Mouse (Mus musculus) embryonic facial prominence, embryonic 11.5 days (tissue): Measurements from ENCODE around the gene Arid2. TPM values are rescaled to one million over a fixed set of nuclear protein-coding genes. Genes with fewer than 3 reads are reported as not detected.
A peak's percentile ranks its signal among the peaks of the same experiment; 100 is the strongest.

Experiments used
- ATAC-seq: fragments of 200-750 bp; cut with Nextera tagmentation; replicated peaks from 2 replicates; pipeline ENCODE4 v1.8.0; 2017; ENCODE audit warnings: low read depth; ENCODE audit not compliant: insufficient number of reproducible peaks, low FRiP score, low TSS enrichment
- DNase-seq: peaks from one replicate; pipeline ENCODE4 v3.0.0-alpha.2; 2015; ENCODE audit warnings: low spot score
- H3K27ac ChIP-seq: fragments of 300-500 bp; sonication (generic); replicated peaks from 2 replicates; pipeline ENCODE4 v1.5.1; 2014; ENCODE audit warnings: mild to moderate bottlenecking, low read depth, low read length, control low read depth
- H3K27me3 ChIP-seq: fragments of 300-500 bp; sonication (generic); 2 replicates; pipeline ENCODE4 v1.6.1; 2014; ENCODE audit warnings: mild to moderate bottlenecking, low read length, moderate library complexity, mixed read lengths; ENCODE audit not compliant: control insufficient read depth, insufficient read depth
- H3K36me3 ChIP-seq: fragments of 300-500 bp; sonication (generic); replicated peaks from 2 replicates; pipeline ENCODE4 v1.6.1; 2014; ENCODE audit warnings: low read depth, mild to moderate bottlenecking, low read length, moderate library complexity, mixed read lengths; ENCODE audit not compliant: control insufficient read depth, insufficient read depth
- H3K4me1 ChIP-seq: fragments of 300-500 bp; sonication (generic); 2 replicates; pipeline ENCODE4 v1.6.1; 2014; ENCODE audit warnings: low read length, mixed read lengths; ENCODE audit not compliant: control insufficient read depth, insufficient read depth
- H3K4me2 ChIP-seq: fragments of 300-500 bp; sonication (generic); 2 replicates; pipeline ENCODE4 v1.6.1; 2014; ENCODE audit warnings: low read depth, mild to moderate bottlenecking, control low read depth, low read length, moderate library complexity
- H3K4me3 ChIP-seq: fragments of 300-500 bp; sonication (generic); 2 replicates; pipeline ENCODE4 v1.5.1; 2014; ENCODE audit warnings: low read depth, low read length, control low read depth
- H3K9ac ChIP-seq: fragments of 300-500 bp; sonication (generic); replicated peaks from 2 replicates; pipeline ENCODE4 v1.6.1; 2014; ENCODE audit warnings: mild to moderate bottlenecking, control low read depth, low read length
- H3K9me3 ChIP-seq: fragments of 300-500 bp; sonication (generic); replicated peaks from 2 replicates; pipeline ENCODE4 v1.6.1; 2016; ENCODE audit warnings: mild to moderate bottlenecking, low read length, inconsistent platforms, mixed read lengths; ENCODE audit not compliant: control insufficient read depth
- WGBS: fragments of 180-500 bp; shearing (Covaris S2); extraction: QIAGEN DNeasy Blood & Tissue Kit; methylation state at CpG from one replicate; pipeline ENCODE4 v1.1.7; 2014; 5-methylcytosine and 5-hydroxymethylcytosine counted together
- polyA plus RNA-seq: library from polyadenylated mRNA; unstranded; fragments of >200 nt; fragmentation: Nextera tagmentation; extraction: Ambion mirVana; gene quantifications from 2 replicates; pipeline ENCODE4 v1.2.1, GENCODE M21; 2014

Gene Arid2
- polyA plus RNA-seq, 1 experiment from 2014 or later: 39.3 TPM

DNA sequence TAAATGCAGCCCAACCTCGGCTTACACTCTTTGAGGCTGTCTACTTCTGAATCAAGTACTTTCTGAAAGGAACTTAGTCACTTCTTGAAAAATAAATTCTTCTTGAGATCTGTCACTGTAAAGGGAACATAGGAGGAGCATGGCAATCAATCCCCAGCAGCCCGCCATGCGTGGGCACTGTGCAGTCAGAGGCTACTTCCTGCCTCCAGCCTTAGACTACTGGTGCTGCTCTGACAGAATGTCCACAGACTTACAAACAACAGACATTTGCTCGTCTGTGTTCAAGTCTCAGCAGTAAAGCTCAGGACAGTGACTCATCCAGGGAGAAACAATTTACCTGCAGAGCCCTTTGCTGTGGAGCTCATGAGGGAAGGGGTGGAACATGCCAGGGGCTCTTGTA, 10.3 kb upstream of the Arid2 start:
- no peak overlapping the region for H3K27ac ChIP-seq
- peaks cover 6% of the 10 kb centered on the region; the same call in 1 of the 2 replicates for H3K36me3 ChIP-seq
- H3K4me3 ChIP-seq: no peak overlapping the region
- no peak overlapping the region for H3K9ac ChIP-seq
- no peak overlapping the region for H3K4me2 ChIP-seq
- no peaks in the 10 kb centered on the region for H3K4me1 ChIP-seq
- no peak for ATAC-seq
- no peak for DNase-seq
- 87% methylated on average over 4 of the region's 4 CpGs for WGBS
- no peaks in the 10 kb centered on the region for H3K27me3 ChIP-seq
- H3K9me3 ChIP-seq: no peaks in the 10 kb centered on the region

DNA sequence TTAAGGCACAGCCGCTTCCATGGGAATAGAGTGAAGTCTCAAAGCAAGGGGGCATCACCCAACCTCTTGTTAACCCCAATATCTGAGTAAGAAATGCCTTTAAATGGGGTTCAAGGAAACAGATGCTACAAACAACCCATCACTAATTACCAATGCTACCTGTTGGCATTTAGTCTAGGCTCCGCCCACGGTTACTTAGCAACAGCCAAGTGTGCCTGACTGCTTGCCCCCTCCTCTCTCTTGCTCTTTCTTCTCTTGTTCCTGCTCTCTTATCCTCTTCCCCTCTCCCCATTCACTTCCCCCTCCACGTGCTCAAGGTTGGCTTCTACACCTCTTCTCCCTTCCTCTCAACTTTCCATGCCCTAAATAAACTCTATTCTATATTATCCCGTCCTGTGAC, 6.1 kb upstream of the Arid2 start:
- Histone ChIP-seq H3K4me1 (no peaks in the 10 kb centered on the region), H3K27ac (no peak overlapping the region), H3K36me3 (peaks cover 6% of the 10 kb centered on the region; the same call in 1 of the 2 replicates), H3K9ac (no peak overlapping the region), H3K4me2 (no peak overlapping the region), H3K4me3 (no peak overlapping the region), H3K9me3 (no peaks in the 10 kb centered on the region), H3K27me3 (no peaks in the 10 kb centered on the region)
- ATAC-seq (no peak), DNase-seq (no peak)
- 87% methylated on average over 5 of the region's 5 CpGs for WGBS

DNA sequence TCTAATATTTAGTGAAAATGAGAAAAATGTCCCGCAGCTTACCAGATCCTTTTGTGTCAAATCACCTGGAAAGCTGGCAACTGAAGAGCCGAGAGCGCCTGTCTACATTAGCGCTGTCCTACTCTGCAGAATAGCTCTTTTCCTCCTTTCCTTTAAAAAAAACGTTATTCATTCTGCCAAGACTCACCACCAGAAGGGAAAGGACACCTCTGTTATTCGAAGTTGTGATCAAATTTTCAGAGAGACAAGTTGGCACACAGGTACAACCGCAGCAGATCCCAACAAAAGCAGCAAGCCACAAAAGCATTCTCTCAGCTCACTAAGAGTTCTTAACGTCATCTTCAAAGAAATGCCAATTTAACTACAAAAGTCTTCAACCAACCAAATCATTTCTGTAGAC, 4.2 kb upstream of the Arid2 start:
- DNase-seq (no peak), ATAC-seq (no peak)
- H3K9ac ChIP-seq: no peak overlapping the region
- WGBS: 80% methylated on average over 8 of the region's 8 CpGs
- no peaks in the 10 kb centered on the region for H3K27me3 ChIP-seq
- 0 out of 2 replicates have a peak overlapping the region, but pooled peaks have one; percentile 4 for H3K4me2 ChIP-seq
- H3K4me1 ChIP-seq: no peaks in the 10 kb centered on the region
- no peaks in the 10 kb centered on the region for H3K9me3 ChIP-seq
- peaks cover 2% of the 10 kb centered on the region; the same call in 1 of the 2 replicates for H3K36me3 ChIP-seq
- no peak overlapping the region for H3K27ac ChIP-seq
- H3K4me3 ChIP-seq: no peak overlapping the region

- H3K4me3 ChIP-seq: peak overlapping the region; percentile 93
- H3K27ac ChIP-seq: no peak overlapping the region; the same call in 1 of the 2 replicates
- H3K9me3 ChIP-seq: no peaks in the 10 kb centered on the region
- peak; percentile 55 for DNase-seq
- no peaks in the 10 kb centered on the region for H3K27me3 ChIP-seq
- peak overlapping the region; percentile 100 for H3K9ac ChIP-seq
- peak overlapping the region; percentile 80 for H3K4me2 ChIP-seq
- peaks cover 2% of the 10 kb centered on the region; the same call in 1 of the 2 replicates for H3K36me3 ChIP-seq
- no peak for ATAC-seq
- H3K4me1 ChIP-seq: no peaks in the 10 kb centered on the region
- WGBS: 18% methylated on average over 11 of the region's 11 CpGs
Measured at GRCm38 (mm10) chr15:96283920-96284431, 3.3 kb upstream of the Arid2 start.

GRCm38 (mm10) chr15:96284711-96285322, 2.5 kb upstream of the Arid2 start:
- H3K27me3 ChIP-seq: no peaks in the 10 kb centered on the region
- H3K36me3 ChIP-seq: peaks cover 2% of the 10 kb centered on the region; the same call in 1 of the 2 replicates
- under 1% methylated on average over 61 of the region's 67 CpGs for WGBS
- H3K4me1 ChIP-seq: no peaks in the 10 kb centered on the region
- H3K27ac ChIP-seq: peak overlapping the region; percentile 100
- peak; percentile 27 for ATAC-seq
- no peaks in the 10 kb centered on the region for H3K9me3 ChIP-seq
- H3K9ac ChIP-seq: peak overlapping the region; percentile 100
- peak; percentile 58 for DNase-seq
- H3K4me3 ChIP-seq: peak overlapping the region; percentile 93
- H3K4me2 ChIP-seq: peak overlapping the region; percentile 80

DNA sequence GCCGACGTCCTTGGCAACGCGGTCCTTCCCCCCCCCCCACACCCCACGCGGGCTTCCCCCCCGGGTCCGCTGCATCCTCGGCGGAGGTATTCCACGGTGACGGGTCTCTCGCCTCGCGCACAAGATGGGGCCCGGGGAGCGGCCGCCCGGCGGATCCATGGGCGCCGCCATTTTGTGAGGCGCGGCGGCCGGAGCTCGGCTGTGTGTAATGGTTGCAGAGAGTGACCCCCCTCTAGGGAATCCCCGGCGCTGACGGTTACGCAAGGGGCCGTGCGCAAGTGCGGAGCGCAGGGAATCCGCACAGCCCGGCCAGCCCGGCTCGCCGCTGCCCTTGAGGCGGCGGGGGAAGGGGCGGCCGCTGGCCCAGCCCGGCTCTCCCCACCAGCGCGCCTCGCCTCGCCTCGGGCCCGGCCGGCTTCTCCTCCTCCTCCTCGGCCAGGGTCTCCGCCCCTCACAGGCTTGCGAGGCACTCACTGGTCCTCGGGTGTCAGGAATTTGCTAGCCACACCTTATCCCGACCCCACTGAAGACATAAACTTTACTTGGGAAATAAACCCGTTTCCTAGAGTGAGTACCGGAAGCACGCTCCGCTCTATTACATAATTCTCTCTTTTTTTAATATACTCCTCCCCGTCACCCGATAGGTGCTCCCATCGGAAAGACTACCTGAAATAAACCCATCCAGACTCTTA, 1.8 kb upstream of the Arid2 start:
- DNase-seq: peak; percentile 94
- 0% methylated on average over 42 of the region's 64 CpGs for WGBS
- Histone ChIP-seq H3K4me3 (peak overlapping the region; percentile 93), H3K27me3 (no peaks in the 10 kb centered on the region), H3K4me1 (no peaks in the 10 kb centered on the region), H3K36me3 (no peaks in the 10 kb centered on the region), H3K9me3 (no peaks in the 10 kb centered on the region), H3K4me2 (peak overlapping the region; percentile 80), H3K27ac (peak overlapping the region; percentile 100), H3K9ac (peak overlapping the region; percentile 100)
- peak; percentile 88 for ATAC-seq

DNA sequence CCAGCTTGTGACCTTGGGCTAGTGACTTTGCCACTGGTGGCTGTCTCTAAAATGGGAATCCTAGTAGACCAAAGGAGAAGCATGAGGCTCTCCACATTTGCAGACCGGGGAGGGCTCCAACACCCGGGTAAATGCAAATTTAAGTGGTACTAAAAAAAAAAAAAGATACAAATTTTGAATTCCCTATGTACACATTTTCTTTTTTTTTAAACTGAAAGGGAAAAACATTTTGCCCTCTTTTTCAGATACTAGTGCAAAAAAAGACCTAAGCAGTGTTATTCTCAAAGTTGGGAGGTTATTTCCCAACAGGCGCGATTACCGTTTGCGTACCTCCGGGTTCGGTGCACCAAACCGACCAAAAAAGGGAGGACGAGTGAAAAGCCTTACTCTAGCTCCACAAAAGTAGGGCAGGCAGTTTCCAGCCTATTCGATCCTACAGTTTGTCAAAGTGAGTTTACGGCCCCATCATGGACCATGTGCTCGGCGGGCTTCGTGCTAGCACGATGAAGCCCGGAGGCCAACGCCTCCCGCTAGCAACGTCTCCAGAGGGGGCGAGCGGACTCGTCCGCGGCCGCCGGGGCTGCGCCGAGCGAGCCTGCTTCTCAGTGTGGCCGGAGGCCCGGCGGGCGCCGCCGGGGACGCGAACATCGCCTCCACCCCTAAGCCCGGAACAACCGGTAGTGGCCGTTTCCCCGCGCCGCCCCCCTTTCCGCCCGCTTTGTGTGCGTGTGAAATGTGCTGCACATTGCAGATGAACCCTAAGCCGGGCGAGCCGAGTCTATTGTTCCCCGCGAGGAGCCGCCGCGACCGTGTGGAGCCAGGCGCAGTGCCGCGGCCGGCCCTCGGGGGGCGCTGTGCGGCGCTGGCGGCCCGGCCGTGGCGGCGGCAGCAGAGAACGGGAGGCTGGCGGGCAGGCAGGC, 1.0 kb upstream of the Arid2 start:
- Histone ChIP-seq H3K4me2 (peak overlapping the region; percentile 80), H3K36me3 (no peaks in the 10 kb centered on the region), H3K9ac (peak overlapping the region; percentile 100), H3K4me1 (no peaks in the 10 kb centered on the region), H3K9me3 (no peaks in the 10 kb centered on the region), H3K27ac (peak overlapping the region; percentile 100), H3K4me3 (peak overlapping the region; percentile 93), H3K27me3 (no peaks in the 10 kb centered on the region)
- under 1% methylated on average over 71 of the region's 72 CpGs for WGBS
- peak; percentile 94 for DNase-seq
- ATAC-seq: peak; percentile 73
